Mouse (Mus musculus) lung, postnatal 0 days (tissue): ENCODE measurements around the gene Igsf6. TPM values are rescaled to one million over a fixed set of nuclear protein-coding genes. Genes with fewer than 3 reads are reported as not detected.

Source experiments
- ATAC-seq: fragments of 200-750 bp; cut with Nextera tagmentation; 2 replicates; pipeline ENCODE4 v1.8.0; 2017; ENCODE audit warnings: moderate library complexity
- DNase-seq: peaks from one replicate; pipeline ENCODE4 v3.0.0-alpha.2; 2016; ENCODE audit warnings: low spot score
- H3K27ac ChIP-seq: fragments of 300-500 bp; sonication (generic); 2 replicates; pipeline ENCODE4 v1.5.1; 2014; ENCODE audit warnings: antibody characterized with exemption, mild to moderate bottlenecking, low read length, mixed read lengths
- H3K27me3 ChIP-seq: fragments of 300-500 bp; sonication (generic); replicated peaks from 2 replicates; pipeline ENCODE4 v1.6.1; 2014; ENCODE audit warnings: low read length, mixed read lengths; ENCODE audit not compliant: insufficient read depth
- H3K36me3 ChIP-seq: fragments of 300-500 bp; sonication (generic); 2 replicates; pipeline ENCODE4 v1.6.1; 2014; ENCODE audit warnings: low read length, mixed read lengths; ENCODE audit not compliant: insufficient read depth
- H3K4me1 ChIP-seq: fragments of 300-500 bp; sonication (generic); 2 replicates; pipeline ENCODE4 v1.6.1; 2014; ENCODE audit warnings: antibody characterized with exemption, low read depth, low read length, mixed read lengths; ENCODE audit not compliant: insufficient read depth
- H3K4me2 ChIP-seq: fragments of 300-500 bp; sonication (generic); replicated peaks from 2 replicates; pipeline ENCODE4 v1.6.1; 2014; ENCODE audit warnings: low read depth, mild to moderate bottlenecking, low read length, moderate library complexity, mixed read lengths
- H3K4me3 ChIP-seq: fragments of 300-500 bp; sonication (generic); 2 replicates; pipeline ENCODE4 v1.5.1; 2014; ENCODE audit warnings: low read depth, low read length
- H3K9ac ChIP-seq: fragments of 300-500 bp; sonication (generic); replicated peaks from 2 replicates; pipeline ENCODE4 v1.6.1; 2014; ENCODE audit warnings: low read depth, mild to moderate bottlenecking
- H3K9me3 ChIP-seq: fragments of 300-500 bp; sonication (generic); 2 replicates; pipeline ENCODE4 v1.6.1; 2016; ENCODE audit warnings: low read length, mixed read lengths
- CTCF ChIP-seq: IDR thresholded peaks from 2 replicates; pipeline ENCODE4 v1.5.1; 2016; ENCODE audit warnings: antibody characterized with exemption, mild to moderate bottlenecking
- EP300 ChIP-seq: IDR thresholded peaks from 2 replicates; pipeline ENCODE4 v1.6.1; 2016; ENCODE audit warnings: antibody characterized with exemption, mild to moderate bottlenecking, control low read depth
- WGBS: fragments of 180-500 bp; shearing (Covaris S2); extraction: QIAGEN DNeasy Blood & Tissue Kit; methylation state at CpG from one replicate; pipeline ENCODE4 v1.1.7; 2014; 5-methylcytosine and 5-hydroxymethylcytosine counted together
- polyA plus RNA-seq: library from polyadenylated mRNA; unstranded; fragments of >200 nt; fragmentation: Nextera tagmentation; extraction: Ambion mirVana; gene quantifications from 2 replicates; pipeline ENCODE4 v1.2.1, GENCODE M21; 2015

The Igsf6 gene
- polyA plus RNA-seq, 1 experiment from 2014 or later: 5.5 TPM

DNA sequence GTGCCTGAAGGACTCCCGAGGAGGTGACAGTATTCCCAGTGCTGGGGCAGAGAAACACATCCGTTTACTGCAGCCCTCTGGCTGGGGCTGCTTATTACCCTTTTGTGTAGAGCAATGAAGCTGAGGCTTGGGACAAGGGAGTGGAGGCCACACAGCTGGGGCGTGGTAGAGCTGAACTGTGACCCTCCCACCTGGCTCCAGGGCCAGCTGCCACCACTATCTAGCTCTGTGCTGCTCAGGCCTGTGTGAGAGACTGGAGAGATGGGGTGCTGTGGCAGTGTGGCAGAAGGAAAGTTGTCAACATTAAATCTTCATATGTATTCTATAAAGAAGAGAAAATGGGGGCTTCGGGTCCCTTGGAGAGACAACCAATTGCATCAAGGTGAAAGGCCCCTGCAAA is 18.7 kb upstream of the Igsf6 start:
- no peaks in the 10 kb centered on the region for H3K9me3 ChIP-seq
- ATAC-seq (no peak), DNase-seq (no peak)
- no peak overlapping the region for H3K27ac ChIP-seq
- 67% methylated on average over 4 of the region's 4 CpGs for WGBS
- H3K27me3 ChIP-seq: no peaks in the 10 kb centered on the region; the same call in 1 of the 2 replicates
- no peaks in the 10 kb centered on the region for H3K36me3 ChIP-seq
- H3K9ac ChIP-seq: no peak overlapping the region
- no peak for TF ChIP-seq CTCF
- no peak for TF ChIP-seq EP300
- no peaks in the 10 kb centered on the region for H3K4me1 ChIP-seq
- H3K4me2 ChIP-seq: no peak overlapping the region
- no peak overlapping the region for H3K4me3 ChIP-seq

DNA sequence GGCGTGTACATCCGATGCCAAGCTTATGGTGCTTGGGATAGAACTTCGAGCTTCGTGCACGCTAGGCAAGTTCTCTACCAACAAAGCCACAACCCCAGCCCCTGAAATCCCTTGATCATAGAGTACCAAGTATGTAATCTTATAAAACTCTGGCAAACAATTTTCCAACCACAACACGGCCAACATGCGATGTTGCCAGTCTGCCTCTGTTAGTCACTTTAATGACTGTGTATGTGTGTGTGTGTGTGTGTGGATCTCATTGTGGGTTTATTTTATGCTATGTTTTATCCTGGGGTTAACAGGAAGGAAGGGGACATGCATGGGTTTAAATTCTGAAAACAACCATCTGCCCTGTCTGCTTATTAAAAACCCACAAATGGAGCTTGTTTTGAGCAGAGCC is 16.4 kb upstream of the Igsf6 start:
- 76% methylated on average over 7 of the region's 7 CpGs for WGBS
- Histone ChIP-seq H3K4me2 (no peak overlapping the region), H3K27me3 (no peaks in the 10 kb centered on the region; the same call in 1 of the 2 replicates), H3K4me1 (no peaks in the 10 kb centered on the region), H3K9me3 (no peaks in the 10 kb centered on the region), H3K9ac (no peak overlapping the region), H3K4me3 (no peak overlapping the region), H3K36me3 (no peaks in the 10 kb centered on the region), H3K27ac (no peak overlapping the region)
- TF ChIP-seq CTCF (no peak), EP300 (no peak)
- DNase-seq (no peak), ATAC-seq (no peak)

DNA sequence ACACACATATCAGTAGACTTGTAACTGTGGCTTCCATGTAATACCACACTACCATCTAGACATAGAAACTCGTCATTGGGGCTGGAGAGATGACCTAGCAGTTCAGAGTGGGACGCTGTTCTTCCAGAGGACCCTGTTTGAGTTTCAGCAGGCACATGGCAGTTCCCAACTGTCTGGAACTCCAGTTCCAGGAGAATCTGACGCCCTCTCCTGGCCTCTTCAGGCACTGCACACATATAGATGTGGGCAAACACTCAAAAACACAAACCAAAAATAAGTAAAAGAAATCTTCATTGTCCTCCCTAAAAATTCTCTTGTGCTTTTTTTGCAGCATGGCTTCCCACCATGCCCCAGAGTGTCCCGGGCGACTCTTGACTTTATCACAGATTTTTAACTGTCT is 14.4 kb upstream of the Igsf6 start:
- Histone ChIP-seq H3K9ac (no peak overlapping the region), H3K4me2 (no peak overlapping the region), H3K9me3 (no peaks in the 10 kb centered on the region), H3K36me3 (no peaks in the 10 kb centered on the region), H3K4me1 (no peaks in the 10 kb centered on the region), H3K27me3 (no peaks in the 10 kb centered on the region; the same call in 1 of the 2 replicates), H3K27ac (no peak overlapping the region), H3K4me3 (no peak overlapping the region)
- no peak for TF ChIP-seq EP300
- peak; percentile 45 for TF ChIP-seq CTCF
- ATAC-seq (no peak), DNase-seq (no peak)
- WGBS: 77% methylated on average over 5 of the region's 5 CpGs

- WGBS: 15% methylated on average over 4 of the region's 4 CpGs
- TF ChIP-seq CTCF (no peak), EP300 (no peak)
- Histone ChIP-seq H3K27ac (no peak overlapping the region), H3K9ac (no peak overlapping the region), H3K4me1 (no peaks in the 10 kb centered on the region), H3K4me2 (no peak overlapping the region), H3K4me3 (no peak overlapping the region), H3K27me3 (no peaks in the 10 kb centered on the region; the same call in 1 of the 2 replicates), H3K36me3 (no peaks in the 10 kb centered on the region), H3K9me3 (no peaks in the 10 kb centered on the region)
- no peak for DNase-seq
- ATAC-seq: peak; percentile 37; the same call in 1 of the 2 replicates
These were observed 11.1 kb upstream of the Igsf6 start for GRCm38 (mm10) chr7:121085500-121085899.

DNA sequence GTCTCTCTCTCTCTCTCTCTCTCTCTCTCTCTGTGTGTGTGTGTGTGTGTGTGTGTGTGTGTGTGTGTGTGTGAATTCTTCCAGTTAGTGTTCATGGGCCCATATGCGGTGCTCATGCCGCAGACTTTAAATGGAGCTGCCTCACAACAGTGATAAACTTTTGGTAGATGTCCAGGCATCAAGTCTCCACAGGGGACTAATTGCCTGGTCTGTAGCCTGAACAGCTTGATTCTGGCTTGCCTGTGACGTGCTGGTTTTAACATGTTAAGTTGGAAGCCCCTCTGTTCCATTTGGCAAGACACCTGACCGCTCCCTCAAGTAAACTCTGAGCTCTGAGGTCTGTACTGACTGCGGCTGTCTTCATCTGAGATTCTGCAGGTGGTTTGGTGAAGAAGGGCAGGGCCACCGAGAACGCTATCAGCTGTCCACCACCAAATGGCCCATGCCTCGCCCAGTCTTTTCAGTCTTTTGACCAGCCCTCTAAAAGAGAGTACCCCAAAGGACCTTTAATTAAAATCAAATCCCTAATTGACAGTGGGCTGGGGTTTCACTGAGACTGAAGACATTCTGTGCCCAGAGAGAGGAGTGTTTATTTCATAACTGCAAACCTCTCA is 10.6 kb upstream of the Igsf6 start:
- DNase-seq: no peak
- no peaks in the 10 kb centered on the region for H3K36me3 ChIP-seq
- H3K27ac ChIP-seq: no peak overlapping the region
- H3K4me3 ChIP-seq: no peak overlapping the region
- no peaks in the 10 kb centered on the region for H3K9me3 ChIP-seq
- no peak overlapping the region for H3K9ac ChIP-seq
- no peaks in the 10 kb centered on the region for H3K4me1 ChIP-seq
- WGBS: 77% methylated on average over 8 of the region's 8 CpGs
- H3K27me3 ChIP-seq: no peaks in the 10 kb centered on the region; the same call in 1 of the 2 replicates
- TF ChIP-seq CTCF: no peak
- TF ChIP-seq EP300: no peak
- H3K4me2 ChIP-seq: no peak overlapping the region
- ATAC-seq: no peak

- ATAC-seq (no peak), DNase-seq (no peak)
- no peak overlapping the region for H3K4me3 ChIP-seq
- no peaks in the 10 kb centered on the region for H3K4me1 ChIP-seq
- H3K9ac ChIP-seq: no peak overlapping the region
- no peaks in the 10 kb centered on the region for H3K27me3 ChIP-seq
- no peak overlapping the region for H3K27ac ChIP-seq
- no peaks in the 10 kb centered on the region for H3K9me3 ChIP-seq
- TF ChIP-seq CTCF: no peak
- TF ChIP-seq EP300: no peak
- WGBS: 69% methylated on average over 9 of the region's 9 CpGs
- H3K36me3 ChIP-seq: no peaks in the 10 kb centered on the region
- H3K4me2 ChIP-seq: no peak overlapping the region
These were observed 8.7 kb upstream of the Igsf6 start for GRCm38 (mm10) chr7:121082949-121083513.
